Mouse (Mus musculus) liver, adult (tissue): Measurements from ENCODE around the gene Cenpn.
A peak's percentile ranks its signal among the peaks of the same experiment; 100 is the strongest.

Experiments
- GATA4 ChIP-seq: IDR thresholded peaks from 2 replicates; pipeline ENCODE4 v1.6.1; 2014; ENCODE audit warnings: mild to moderate bottlenecking, low read length; ENCODE audit not compliant: insufficient replicate concordance

Cenpn gene

GRCm38 (mm10) chr8:116921337-116922059 lies at the start of gene Cenpn, which contains the start of gene Cmc2:
TSS of gene Cenpn (plus strand) at chr8:116921730.
TSS of gene Cmc2 (minus strand) at chr8:116921455.
- TF ChIP-seq GATA4 = peak; percentile 43; the same call in 1 of the 2 replicates

GRCm38 (mm10) chr8:116872761-116873342 lies 48.7 kb upstream of the Cenpn start:
- no peak for TF ChIP-seq GATA4

DNA sequence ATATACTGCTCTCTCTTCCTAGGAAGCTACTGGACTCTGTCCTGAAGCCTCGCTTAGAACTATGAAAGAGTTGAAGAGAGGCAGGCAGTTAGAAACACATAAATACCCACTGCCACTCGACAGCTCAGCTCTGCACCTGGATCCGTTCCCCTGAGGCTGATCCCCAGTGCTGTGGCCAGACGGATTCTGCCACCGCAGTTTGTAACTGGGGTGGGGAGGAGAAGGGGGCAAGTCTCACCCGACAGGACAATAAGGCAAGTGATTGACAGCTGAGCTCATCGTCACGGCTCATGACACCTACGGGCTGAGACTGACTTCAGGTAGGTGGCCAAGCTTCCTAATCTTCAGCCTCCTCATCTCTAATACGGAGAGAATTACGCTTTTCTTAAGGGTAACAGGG lies 47.9 kb upstream of the Cenpn start:
- no peak for TF ChIP-seq GATA4

GRCm38 (mm10) chr8:116873986-116874385 lies 47.5 kb upstream of the Cenpn start:
- TF ChIP-seq GATA4 = no peak

DNA sequence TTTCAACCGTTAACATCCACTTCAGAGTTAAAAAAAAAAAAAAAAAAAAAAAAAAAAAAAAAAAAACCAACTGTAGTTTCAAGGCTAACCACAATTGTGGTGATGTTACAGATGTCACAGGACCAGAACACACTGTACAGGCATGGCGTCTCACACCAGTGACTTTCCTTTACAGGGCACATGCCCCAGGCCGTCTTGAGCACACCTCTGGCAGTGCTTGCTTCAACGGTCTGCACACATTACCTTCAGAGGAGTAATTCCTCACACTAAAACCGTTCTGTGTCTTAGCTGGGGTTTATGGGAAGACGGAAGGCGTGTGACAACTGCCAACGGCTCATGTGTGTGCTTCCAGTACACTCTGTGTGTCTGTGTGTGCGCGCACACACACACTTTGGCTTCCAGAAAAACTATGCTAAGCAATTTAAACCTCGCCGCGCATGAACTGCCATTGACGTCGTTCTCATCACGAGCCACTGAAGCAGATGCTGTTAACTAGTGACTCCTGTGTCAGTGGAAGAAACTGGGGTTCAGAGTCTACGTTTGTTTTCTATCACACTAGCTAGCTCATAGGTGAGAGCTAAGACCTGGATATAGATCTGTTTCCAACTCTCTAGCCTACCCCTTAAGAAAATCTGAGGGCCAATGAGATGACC lies 45.6 kb upstream of the Cenpn start:
- no peak for TF ChIP-seq GATA4

DNA sequence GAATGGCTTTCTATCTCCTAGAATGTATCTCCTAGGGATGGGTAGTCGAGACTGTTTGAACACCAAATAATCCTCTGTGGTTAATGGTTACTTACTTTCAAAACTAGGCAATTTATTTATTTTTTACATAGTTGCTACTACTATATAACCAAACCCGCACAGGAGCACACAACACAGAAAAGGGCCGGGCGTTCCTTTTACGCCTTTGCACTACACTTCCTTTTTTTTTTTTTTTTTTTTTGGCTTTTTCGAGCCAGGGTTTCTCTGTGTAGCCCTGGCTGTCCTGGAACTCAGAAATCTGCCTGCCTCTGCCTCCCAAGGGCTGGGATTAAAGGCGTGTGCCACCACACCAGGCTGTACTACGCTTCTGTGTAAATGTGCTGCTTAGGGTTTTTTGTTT lies 40.1 kb upstream of the Cenpn start:
- TF ChIP-seq GATA4 = no peak

- no peak for TF ChIP-seq GATA4
Observed at GRCm38 (mm10) chr8:116887813-116888212, 33.7 kb upstream of the Cenpn start.

- no peak for TF ChIP-seq GATA4
Observed at GRCm38 (mm10) chr8:116891446-116891845, 30.1 kb upstream of the Cenpn start.

GRCm38 (mm10) chr8:116892130-116892529 lies 29.4 kb upstream of the Cenpn start:
- no peak for TF ChIP-seq GATA4

GRCm38 (mm10) chr8:116892636-116893035 lies 28.9 kb upstream of the Cenpn start:
- no peak for TF ChIP-seq GATA4

GRCm38 (mm10) chr8:116893938-116894337 lies 27.6 kb upstream of the Cenpn start:
- no peak for TF ChIP-seq GATA4

DNA sequence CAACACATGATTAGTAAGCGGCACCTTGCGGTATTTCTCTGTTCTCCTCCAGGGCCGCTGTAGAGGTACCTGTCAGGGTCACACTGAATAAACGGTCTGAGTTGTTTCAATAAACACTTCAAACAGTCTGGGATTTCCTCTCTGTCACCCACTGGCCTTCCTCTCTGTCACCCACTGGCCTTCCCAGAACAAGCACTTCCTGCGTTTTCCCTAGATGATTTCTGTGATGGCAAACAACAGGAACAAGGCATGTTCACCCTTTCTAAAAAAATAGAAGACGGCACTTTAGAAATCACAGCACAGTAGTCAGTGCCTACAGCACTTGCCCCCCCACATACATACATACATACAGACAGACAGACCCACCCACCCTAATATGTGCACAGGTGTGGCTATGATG lies 26.0 kb upstream of the Cenpn start:
- TF ChIP-seq GATA4 = no peak

GRCm38 (mm10) chr8:116904736-116905135 lies 16.8 kb upstream of the Cenpn start:
- TF ChIP-seq GATA4 = no peak

GRCm38 (mm10) chr8:116905252-116905651 lies 16.3 kb upstream of the Cenpn start:
- no peak for TF ChIP-seq GATA4

GRCm38 (mm10) chr8:116905836-116906235 lies 15.7 kb upstream of the Cenpn start:
- TF ChIP-seq GATA4 = no peak

DNA sequence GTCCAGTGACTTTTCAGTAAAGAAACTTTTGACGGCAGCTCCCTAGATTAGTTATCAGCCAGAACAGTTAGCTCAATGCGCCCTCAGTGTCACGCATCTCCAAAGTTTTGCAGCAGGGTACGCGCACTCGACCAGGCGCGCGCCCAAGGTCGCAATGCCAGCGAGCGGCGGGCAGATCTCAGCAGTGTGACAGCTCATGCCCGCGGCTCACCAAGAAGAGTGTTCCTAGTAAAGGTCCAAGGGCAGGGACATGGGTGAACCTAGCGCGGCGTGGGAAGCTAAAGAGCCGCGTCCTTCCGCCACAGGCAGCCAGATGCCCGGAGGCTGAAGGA lies 559 bp upstream of the Cenpn start:
- no peak for TF ChIP-seq GATA4
